Mouse (Mus musculus) C2C12 (cell line): Measurements from ENCODE around the gene Cntn4. TPM values are rescaled to one million over a fixed set of nuclear protein-coding genes. Genes with fewer than 3 reads are reported as not detected.
"Not testable (repeated sequence)": the region's sequence is repeated elsewhere in the genome, so short reads cannot be mapped to it uniquely, and the experiment has no call there.

ENCODE experiments used
- H3K27me3 ChIP-seq: one replicate; pipeline ENCODE4 v1.6.1; 2011; ENCODE audit not compliant: control insufficient read depth, insufficient read depth, insufficient read length
- H3K36me3 ChIP-seq: one replicate; pipeline ENCODE4 v1.6.1; 2011; ENCODE audit not compliant: control insufficient read depth, insufficient read depth
- H3K4me3 ChIP-seq: one replicate; pipeline ENCODE4 v1.5.1; 2011; ENCODE audit warnings: mild to moderate bottlenecking, control low read depth; ENCODE audit not compliant: poor library complexity, insufficient read depth, severe bottlenecking
- H3K79me2 ChIP-seq: one replicate; pipeline ENCODE4 v1.6.1; 2011; ENCODE audit not compliant: control insufficient read depth, insufficient read depth
- H3K79me3 ChIP-seq: one replicate; pipeline ENCODE4 v1.6.1; 2011; ENCODE audit warnings: low read depth, control low read depth
- H3ac ChIP-seq: one replicate; pipeline ENCODE3; 2011; ENCODE audit warnings: low read depth; ENCODE audit not compliant: control insufficient read depth, insufficient read length
- CEBPB ChIP-seq: IDR thresholded peaks from one replicate; pipeline ENCODE4 v1.6.1; 2011; ENCODE audit warnings: low read depth, mild to moderate bottlenecking, control low read depth, moderate library complexity
- CTCF ChIP-seq: IDR thresholded peaks from one replicate; pipeline ENCODE4 v1.5.1; 2011; ENCODE audit not compliant: control insufficient read depth, insufficient read depth, insufficient read length
- FOSL1 ChIP-seq: IDR thresholded peaks from one replicate; pipeline ENCODE4 v1.8.0; 2011; ENCODE audit warnings: mild to moderate bottlenecking, low read length; ENCODE audit not compliant: poor library complexity, insufficient read depth, severe bottlenecking
- MAX ChIP-seq: IDR thresholded peaks from one replicate; pipeline ENCODE4 v1.6.1; 2011; ENCODE audit warnings: mild to moderate bottlenecking, control low read depth
- MYOD1 ChIP-seq: IDR thresholded peaks from one replicate; pipeline ENCODE4 v1.6.1; 2011; ENCODE audit warnings: low read depth; ENCODE audit not compliant: control insufficient read depth, insufficient read length
- MYOG ChIP-seq: IDR thresholded peaks from one replicate; pipeline ENCODE4 v1.6.1; 2011; ENCODE audit not compliant: control insufficient read depth, insufficient read length; ENCODE audit errors: extremely low read depth
- USF1 ChIP-seq: IDR thresholded peaks from one replicate; pipeline ENCODE4 v1.6.1; 2011; ENCODE audit warnings: low read depth, mild to moderate bottlenecking, control low read depth, moderate library complexity
- polyA plus RNA-seq: library from polyadenylated mRNA; unstranded; fragments of >200 nt; fragmentation: generic; extraction: Trizol; gene quantifications from one replicate; pipeline ENCODE4 v1.2.1, GENCODE M21; 2012; ENCODE audit warnings: missing spikeins

Gene Cntn4
- polyA plus RNA-seq, 1 experiment: not detected

DNA sequence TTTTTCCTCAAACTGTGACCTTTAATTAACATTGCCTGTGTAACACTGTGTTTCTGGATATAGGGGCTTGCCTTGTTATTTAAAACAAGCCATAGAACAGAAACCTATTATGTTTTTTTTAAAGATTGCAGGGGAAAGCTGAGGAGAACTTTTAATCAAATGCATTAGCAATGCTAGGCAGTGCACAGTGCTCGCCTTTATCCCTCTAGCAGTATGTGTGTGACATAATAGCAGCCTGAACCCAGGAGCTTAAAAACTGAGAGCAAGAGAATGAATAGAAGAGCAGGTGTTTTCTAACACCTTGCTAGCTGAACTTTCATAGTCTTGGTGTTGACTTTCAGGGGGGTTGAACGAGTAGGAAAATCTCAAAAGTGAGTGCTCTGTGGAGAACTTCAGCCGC lies 672.6 kb downstream of the Cntn4 start:
- no peaks in the 10 kb centered on the region for H3K27me3 ChIP-seq
- H3K79me2 ChIP-seq: no peaks in the 10 kb centered on the region
- no peak overlapping the region for H3K4me3 ChIP-seq
- no peaks in the 10 kb centered on the region for H3K36me3 ChIP-seq
- H3K79me3 ChIP-seq: no peaks in the 10 kb centered on the region
- H3ac ChIP-seq: no peak overlapping the region
- no peak for TF ChIP-seq CTCF
- TF ChIP-seq MYOG: no peak
- TF ChIP-seq CEBPB: no peak

DNA sequence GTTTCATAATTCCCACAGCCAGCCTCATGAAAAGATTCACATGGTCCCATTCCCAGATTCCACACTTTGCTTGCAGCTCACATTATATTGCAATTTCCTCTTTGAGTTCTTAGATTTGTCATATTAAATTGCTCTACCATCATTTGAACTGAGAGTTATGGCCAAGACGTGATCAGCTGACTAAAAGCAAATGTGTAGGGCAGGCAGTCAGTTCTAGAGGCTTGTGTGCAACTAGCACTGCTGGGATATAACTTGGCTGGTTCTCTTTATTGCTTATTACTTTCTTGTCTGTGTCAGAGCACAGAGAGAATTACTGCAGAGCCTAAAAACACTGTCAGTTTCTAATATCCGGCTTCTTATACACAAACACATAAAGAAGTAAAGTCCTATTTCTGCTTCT lies 673.9 kb downstream of the Cntn4 start:
- H3K79me3 ChIP-seq: no peaks in the 10 kb centered on the region
- H3K27me3 ChIP-seq: no peaks in the 10 kb centered on the region
- H3K4me3 ChIP-seq: no peak overlapping the region
- no peaks in the 10 kb centered on the region for H3K79me2 ChIP-seq
- TF ChIP-seq USF1 (no peak), FOSL1 (no peak), MYOG (no peak)
- H3ac ChIP-seq: no peak overlapping the region
- H3K36me3 ChIP-seq: no peaks in the 10 kb centered on the region

DNA sequence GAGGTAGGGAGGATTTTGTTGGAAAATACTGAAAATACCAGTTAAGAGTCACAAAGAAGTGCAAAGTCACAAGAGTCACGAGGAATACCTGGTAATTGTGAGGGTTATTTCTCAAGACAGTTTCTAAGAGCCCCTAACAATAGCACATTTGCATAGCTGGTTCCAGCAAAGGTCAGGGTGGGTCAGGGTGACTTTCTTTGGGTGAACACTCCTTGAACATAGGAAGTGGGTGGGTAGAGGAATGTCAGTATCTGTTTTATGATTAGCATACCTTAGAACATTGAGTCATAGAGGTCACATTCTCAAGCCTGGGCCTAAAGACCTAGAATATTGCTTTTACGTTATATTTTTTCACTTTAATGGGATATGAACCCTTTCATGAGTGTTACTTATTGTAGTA lies 681.3 kb downstream of the Cntn4 start:
- not testable (repeated sequence) for H3K79me2 ChIP-seq, H3K4me3 ChIP-seq, H3K36me3 ChIP-seq, H3K79me3 ChIP-seq, H3ac ChIP-seq, H3K27me3 ChIP-seq

DNA sequence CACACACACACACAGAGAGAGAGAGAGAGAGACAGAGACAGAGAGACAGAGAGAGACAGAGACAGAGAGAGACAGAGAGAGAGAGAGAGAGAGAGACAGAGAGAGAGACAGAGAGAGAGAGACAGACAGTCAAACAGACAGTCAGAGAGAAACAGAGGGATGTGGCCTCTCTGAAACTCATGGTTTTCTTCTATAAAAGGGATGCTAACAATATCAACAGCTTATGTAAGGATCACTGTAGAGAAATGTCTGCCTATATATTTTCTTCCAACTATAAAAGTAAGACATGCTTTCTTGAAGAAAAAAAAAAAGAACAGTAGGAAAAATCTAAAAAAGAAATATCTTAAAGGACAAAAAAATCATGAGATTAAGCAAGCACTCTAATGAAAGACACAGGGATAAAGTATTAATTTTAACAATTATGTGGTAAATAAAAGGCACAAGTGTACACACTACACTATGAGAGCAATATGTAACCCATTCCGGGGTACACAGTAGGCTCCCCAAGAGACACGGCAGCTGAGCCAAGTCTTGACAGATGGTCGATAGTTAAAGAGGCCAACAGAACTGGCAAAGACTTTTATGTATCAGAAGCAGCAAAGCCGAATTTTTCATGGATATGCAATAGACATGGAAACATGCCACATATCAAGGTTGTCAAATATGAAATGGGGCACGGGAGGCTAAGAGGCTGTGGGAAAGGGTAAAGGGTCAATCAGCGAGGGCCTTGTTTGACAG lies 704.0 kb downstream of the Cntn4 start:
- TF ChIP-seq MAX: no peak
- no peak for TF ChIP-seq CTCF
- TF ChIP-seq CEBPB: no peak
- no peak for TF ChIP-seq FOSL1
- TF ChIP-seq MYOD1: no peak
- TF ChIP-seq USF1: no peak
- no peak for TF ChIP-seq MYOG

DNA sequence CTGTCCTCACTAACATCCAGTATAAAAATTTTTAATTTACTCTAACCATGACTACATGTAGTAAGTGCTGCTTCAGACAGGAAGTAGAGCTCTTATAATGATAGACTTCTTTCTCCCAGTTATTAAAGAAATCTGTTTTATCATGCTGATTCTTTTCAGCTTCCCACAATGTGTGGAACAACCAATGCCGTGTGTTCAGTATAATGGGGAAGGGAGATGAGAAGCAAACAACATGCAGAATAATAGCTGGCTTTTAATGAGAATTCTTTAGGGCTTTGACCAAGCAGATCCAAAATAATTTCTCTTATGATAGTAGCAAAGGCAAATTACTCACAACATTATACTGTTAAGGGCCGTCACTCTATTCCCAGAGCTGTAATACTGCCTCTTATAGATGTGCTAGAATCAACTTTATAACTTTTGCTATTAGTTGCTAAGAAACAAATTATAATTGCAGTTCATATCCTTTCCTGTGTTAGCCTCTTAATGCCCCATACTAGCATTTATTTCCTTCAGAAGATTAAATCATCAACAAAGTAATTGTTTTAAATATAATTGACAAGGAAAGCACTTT lies 710.5 kb downstream of the Cntn4 start:
- H3K27me3 ChIP-seq: no peaks in the 10 kb centered on the region
- no peaks in the 10 kb centered on the region for H3K79me3 ChIP-seq
- H3K36me3 ChIP-seq: no peaks in the 10 kb centered on the region
- H3K79me2 ChIP-seq: no peaks in the 10 kb centered on the region
- no peak for TF ChIP-seq MAX
- no peak for TF ChIP-seq MYOD1
- TF ChIP-seq MYOG: no peak
- no peak for TF ChIP-seq CEBPB
- no peak for TF ChIP-seq USF1
- no peak for TF ChIP-seq FOSL1
- TF ChIP-seq CTCF: no peak
- H3K4me3 ChIP-seq: no peak overlapping the region
- H3ac ChIP-seq: no peak overlapping the region

More for the DNA sequence above, 704.0 kb downstream of the Cntn4 start:
- Histone ChIP-seq H3ac (no peak overlapping the region), H3K79me3 (no peaks in the 10 kb centered on the region), H3K4me3 (no peak overlapping the region), H3K27me3 (no peaks in the 10 kb centered on the region), H3K36me3 (no peaks in the 10 kb centered on the region), H3K79me2 (no peaks in the 10 kb centered on the region)

DNA sequence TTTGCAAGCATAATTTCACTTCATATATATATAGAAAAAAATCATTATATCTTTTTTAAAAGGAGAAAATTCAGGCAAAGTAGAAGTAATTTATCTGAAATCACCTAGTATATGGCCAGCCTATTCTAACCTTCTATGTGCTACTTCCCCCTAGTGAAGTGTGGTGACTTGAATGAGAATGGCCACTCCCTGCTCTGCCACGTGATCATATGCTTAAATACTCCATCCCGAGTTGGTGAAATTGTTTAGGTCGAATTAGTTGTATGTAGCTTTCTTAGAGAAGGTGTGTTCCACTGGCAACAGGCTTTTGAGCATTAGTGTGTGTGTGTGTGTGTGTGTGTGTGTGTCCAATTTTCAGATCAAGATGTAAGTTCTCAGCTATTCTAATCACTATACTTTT lies 730.6 kb downstream of the Cntn4 start:
- Histone ChIP-seq H3K79me2 (no peaks in the 10 kb centered on the region), H3ac (no peak overlapping the region), H3K27me3 (no peaks in the 10 kb centered on the region), H3K36me3 (no peaks in the 10 kb centered on the region), H3K4me3 (no peak overlapping the region), H3K79me3 (no peaks in the 10 kb centered on the region)
- TF ChIP-seq MAX (no peak), CEBPB (no peak), USF1 (no peak), CTCF (no peak), MYOG (no peak), MYOD1 (no peak), FOSL1 (no peak)
